Mouse (Mus musculus) lung, adult 18-20 months (tissue): ENCODE data around the gene Fuca1.

Source experiments
- DNase-seq, 2 experiments: peaks; one replicate each; pipeline ENCODE4 v3.0.0; 2022; ENCODE audit warnings: mixed read lengths in 2 of 2

Fuca1 gene

DNA sequence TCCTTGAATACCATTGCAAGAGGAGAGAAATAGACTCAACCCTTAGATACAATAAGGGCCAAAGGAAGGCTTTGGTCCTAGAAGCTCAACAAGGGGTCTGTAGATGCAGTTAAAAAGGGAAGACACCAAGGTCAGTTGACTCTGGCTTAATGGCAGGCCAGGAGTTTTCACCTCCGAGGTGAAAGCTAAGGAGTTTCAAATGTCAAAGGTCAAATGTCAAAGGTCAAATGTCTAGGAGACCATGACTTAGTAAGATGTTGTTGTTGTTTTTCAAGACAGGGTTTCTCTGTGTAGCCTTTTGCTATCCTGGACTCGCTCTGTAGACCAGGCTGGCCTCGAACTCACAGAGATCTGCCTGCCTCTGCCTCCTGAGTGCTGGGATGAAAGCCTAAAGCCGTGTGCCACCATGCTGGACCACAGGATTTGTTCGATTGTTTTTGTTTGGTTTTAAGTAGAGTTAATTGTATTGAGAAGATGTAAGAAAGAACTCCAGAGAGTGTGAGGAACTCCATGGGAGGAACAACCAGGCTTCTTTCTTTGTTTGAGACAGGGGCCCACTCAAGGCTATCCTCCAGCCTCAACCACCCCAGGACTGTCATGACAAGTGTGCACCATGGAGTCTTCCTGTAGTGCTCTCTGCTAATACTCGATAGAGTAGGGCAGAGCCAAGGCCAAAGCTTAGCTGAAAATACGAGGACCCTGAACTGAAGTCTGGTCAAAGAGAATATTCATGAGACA, 31.2 kb upstream of the Fuca1 start:
- DNase-seq: no peak

DNA sequence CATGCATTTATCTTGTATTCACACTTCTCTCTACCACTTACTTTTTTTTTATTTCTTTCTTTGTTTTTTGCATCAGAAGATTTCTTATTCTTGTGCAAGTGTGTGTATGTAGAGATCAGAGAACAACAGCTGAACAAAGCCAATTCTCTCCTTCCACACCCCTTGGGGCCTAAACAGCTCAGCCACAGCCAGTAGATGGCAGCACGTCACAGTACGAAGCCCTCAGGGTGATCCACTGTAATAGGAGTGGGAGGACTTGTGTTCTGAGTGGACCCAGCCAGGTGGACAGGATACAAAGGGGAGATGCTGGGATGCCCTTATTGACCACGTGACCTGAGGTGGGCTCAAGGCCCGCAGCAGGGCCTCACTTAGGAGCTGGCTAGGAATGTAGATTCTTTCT, 30.7 kb upstream of the Fuca1 start:
- DNase-seq: peak; percentile 79 to 86

DNA sequence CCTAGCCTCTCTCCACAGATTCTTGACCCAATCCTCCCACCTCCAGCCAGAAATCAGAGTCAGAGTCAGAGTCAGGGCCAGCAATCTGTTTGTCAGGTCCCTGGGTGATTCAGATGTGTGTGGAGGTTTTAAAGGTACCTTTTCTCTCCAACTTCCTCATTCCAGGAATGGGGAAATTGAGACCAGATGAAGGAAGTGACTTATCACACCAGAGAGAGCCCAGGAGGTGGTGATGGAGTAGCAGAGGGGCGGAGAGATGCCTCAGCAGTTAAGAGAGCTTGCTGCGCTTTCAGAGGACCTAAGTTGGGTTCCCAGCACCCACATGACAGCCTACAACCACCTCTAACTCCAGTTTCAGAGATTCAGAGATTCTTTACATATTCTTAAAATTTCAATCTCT, 29.0 kb upstream of the Fuca1 start:
- no peak for DNase-seq

DNA sequence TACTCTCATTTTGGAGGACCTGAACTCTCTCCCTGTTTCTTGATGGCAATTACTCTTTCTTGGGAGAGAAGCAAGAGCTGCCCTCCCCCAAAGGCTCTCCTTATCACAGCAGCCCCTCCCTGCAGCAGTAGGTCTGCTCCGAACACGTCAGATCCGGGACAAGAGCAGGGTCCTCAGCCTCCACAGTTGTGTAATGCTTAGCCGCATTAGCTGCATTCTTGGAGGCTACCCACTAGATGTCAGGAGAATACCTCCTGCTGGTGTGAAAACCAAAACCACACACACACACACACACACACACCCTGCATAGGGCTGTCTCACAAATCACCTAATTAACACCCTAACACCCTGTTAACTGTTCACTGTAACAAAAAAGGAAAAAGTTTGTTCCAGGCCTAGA, 27.7 kb upstream of the Fuca1 start:
- DNase-seq: no peak

DNA sequence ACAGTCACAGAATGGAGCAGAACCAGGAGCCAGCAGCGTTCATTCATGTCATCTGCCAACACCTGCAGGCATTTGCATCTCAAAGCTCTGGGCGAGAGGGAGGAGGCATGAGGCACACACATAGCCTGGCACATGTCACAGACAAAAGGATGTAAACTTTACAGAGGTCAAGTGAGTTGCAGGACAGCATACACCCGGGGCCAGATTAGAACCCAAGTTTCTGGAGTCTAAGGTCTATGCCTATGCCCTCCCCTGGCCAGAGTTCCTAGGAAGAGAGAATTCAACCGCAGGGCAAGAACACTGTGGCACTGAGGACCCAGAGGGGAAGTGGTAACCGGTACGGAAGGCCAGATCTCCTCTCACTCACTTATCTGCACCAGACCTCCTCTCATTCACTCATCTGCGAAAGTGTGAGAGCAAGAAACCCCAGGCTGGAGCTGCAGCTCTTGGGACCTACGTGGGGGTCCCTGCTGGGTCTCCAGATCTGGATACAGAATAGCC, 25.4 kb upstream of the Fuca1 start, which contains the start of gene Cnr2:
Gene Cnr2 (plus strand): TSS at position 324 of the 501 bp plus-strand sequence.
- DNase-seq: no peak

DNA sequence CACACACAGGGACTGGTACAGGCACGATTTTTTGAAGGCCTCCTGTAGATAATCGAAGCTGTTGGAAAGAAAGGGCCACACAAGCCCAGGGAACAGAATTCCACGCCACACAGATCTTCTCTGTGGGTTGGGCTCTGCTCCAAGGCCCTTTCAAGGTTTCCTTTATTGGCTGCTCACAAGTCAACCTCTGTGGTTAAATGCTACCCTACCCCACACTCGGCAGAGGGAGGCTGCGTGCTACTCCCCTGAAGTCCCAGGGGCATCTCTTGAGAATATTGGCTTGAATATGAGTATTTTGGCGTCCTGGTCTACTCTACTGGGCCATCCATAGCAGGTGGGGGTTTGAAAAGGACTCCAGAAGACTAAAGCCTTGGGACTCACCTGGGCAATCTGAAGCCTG, 24.4 kb upstream of the Fuca1 start:
- DNase-seq: no peak

DNA sequence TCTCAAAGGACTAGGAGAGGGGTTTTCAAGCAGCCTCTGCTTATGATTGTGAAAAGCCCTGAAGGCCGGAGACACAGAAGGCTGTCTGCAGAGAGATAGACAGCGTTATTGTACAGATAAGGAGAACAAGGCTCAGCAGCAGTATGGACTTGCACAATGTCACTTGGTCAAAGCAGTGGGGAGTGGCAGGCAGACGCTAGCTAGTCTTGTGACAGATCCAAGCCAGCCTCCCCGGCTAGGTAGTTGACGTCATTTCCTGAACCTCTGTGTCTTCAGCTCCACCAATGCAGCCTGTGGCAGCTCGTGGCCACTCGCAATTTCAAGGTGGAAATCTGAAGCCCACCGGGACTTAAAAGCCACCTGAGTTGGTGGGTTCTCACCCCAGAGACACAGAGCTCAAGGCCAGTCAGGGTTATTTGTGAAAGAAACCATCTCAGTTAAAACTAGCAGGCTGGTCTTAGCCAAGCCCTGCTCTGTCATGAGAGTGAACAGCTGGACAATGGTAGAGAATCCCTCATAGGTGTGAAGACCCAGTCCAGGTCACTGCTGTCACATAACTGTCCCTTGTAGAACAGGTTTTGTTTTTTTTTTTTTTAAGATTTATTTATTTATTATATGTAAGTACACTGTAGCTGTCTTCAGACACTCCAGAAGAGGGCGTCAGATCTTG, 22.0 kb upstream of the Fuca1 start:
- peak; percentile 71 to 72 for DNase-seq

DNA sequence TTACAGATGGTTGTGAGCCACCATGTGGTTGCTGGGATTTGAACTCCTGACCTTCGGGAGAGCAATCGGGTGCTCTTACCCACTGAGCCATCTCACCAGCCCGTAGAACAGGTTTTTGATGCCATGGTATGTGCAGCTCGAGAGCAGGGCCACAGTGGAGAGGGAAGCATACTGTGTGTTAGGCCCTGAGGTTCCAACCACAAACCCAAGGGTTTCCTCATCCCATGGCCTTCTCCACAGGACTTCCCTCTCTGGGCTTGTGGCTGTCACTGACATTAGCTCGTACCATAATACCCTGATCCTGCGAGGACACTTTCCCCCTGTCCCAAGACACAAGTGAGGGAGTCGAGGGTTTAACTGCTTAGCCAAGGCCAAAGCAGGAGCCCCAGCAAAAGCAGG, 21.5 kb upstream of the Fuca1 start:
- DNase-seq: no peak

DNA sequence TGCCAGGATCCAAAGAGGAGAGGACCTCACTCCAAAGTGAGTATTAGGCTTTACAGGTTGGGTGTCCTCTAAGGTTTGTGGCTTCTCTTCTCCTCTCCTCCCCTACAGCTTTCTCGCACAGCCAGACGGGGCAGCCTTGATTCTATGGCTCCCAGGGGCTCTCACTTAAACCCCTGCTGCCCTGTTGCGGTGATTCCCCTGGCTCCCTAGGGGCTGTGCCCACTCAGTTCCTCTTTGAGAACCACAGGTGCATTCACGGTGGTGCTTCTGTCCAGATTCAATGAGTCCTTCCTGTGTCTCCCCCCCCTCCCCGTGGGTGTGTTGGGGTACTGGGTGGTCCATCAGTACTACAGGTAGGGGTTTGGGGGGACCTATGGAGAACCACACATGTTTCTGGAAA, 20.5 kb upstream of the Fuca1 start:
- no peak for DNase-seq

DNA sequence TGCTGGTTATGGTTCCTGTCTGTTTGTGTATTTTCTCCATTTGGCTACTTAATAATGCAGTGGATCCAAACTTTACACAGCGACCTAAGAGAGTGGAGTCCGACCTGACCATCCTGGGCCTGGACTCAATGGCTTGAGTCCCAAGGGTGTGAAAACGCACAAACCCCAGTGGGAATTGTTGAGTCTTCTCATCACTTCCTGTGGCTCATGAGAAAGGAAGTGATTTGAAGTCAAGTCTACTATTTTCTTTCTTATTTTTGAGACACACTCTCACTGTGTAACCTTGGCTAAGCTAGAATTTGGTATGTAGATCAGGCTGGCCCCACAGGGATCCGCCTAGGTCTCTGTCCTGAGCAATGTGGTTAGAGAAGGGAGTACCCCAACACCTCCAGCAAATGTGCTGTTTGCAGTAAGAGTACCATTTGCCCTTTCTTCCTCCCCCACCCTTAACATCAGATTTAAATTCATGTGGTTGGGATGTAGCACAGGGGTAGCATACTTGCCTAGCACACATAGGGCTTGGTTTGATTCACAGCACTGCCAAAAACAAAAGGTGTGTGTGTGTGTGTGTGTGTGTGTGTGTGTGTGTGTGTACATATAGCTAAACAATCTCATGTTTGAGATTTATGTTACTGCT, 17.8 kb upstream of the Fuca1 start:
- DNase-seq: no peak

DNA sequence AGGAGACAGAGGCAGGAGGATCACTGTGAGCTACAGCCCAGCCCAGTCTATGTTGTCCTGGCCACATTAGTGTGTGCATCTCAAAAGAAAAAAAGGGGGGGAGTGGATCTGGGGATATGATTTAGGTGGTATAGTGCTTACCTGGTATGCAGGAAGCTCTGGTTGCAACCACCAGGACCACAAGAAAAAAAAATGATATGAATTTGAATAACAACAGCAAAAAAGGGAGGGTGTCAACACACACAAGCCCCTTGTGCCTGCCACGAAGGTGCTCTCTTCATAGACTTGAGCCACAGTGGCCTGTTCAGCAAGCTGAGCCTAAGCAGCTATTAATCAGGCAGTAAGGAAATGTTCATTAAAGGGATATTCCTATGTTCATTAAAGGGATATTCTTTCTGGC, 15.7 kb upstream of the Fuca1 start:
- no peak for DNase-seq

DNA sequence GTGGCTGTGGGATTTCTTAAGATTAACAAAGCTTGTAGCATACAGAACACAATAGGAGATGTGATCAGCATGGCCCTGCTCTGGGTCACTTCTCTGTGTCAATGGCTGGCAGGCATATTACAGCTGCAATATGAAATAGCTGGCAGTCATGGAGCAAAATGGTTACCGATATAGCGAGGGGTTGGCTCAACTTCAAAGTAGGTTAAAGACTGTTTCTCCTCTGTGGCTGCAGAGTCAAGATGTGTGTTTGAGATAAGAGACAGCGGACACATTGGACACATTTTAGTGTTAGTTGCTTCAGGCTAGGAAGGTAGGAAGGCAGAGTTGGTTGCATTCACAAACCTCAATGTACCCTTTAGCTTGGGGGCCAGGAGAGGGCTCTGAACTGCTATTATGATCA, 13.9 kb upstream of the Fuca1 start:
- no peak for DNase-seq

DNA sequence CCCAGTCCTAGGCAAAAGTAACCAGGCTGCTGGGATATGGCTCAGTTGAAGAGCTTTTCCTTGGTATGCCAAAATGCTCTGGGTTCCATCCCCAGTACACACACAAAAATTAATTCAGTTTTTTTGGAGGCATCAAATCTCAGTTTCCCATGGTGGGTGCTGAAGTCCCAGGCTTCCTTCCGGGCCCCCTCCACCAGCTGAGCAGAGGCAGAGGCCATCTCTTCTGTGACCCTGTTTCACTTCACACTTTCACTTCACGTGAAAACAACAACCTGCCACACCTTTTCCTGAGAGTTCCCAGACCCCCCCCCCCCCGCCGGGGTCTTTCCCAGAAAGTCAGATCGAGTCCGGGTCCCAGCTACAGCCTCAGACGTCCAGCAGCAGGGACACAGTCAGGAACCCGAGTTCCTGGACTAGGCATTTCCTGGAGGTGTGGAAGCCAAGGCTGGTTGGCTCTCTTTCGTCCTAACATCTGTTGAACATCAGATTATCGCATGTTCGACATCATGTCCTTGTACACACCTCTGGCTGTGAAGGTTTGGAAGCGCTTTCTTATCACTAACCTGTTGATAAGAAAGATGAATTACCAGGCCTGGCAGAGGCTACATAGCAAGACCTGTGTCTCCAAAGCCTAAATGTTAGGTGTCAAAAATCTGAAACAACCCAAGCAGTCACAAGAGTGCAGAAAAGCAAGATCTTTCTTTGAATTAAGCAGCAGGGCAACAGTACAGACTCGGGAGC, 11.0 kb upstream of the Fuca1 start:
- no peak for DNase-seq

DNA sequence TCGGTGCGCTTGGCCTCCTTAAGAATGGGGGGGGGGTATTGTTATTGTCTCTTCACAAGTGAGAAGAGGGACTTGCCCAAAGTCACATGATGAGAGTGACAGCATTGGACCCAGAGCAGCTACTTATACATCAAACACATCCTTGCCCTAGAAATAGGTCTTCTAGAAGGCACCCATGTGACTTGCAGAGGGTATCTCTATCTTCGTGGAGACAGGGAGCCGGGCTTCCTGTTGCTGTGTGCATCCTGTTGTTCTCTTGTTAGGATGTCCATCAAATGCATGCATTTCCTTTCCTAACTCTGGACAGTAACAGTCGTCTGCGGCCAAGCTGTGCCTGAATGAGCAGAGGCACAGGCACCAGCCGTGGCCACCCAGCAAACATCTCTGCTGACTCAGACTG, 9.0 kb upstream of the Fuca1 start:
- peak in 1 of 2 experiments; percentile 21 for DNase-seq

DNA sequence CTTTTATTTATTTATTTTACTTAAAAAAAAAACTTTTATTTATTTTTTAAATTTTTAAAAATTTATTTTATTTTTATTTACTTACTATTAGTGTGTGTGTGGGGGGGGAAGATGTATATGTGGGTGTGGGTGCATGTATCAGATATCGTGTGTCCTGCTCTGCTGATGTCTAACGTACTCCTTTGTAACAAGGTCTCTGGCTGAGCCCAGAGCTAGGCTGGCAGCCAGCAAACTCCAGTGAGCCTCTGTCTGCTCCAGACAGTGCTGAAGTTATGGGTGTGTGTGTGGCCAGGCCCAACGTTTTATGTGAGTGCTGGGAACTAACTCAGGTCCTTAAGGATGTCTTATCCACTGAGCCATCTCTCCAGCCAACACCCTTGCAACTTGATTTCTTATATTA, 8.4 kb upstream of the Fuca1 start:
- DNase-seq: no peak

DNA sequence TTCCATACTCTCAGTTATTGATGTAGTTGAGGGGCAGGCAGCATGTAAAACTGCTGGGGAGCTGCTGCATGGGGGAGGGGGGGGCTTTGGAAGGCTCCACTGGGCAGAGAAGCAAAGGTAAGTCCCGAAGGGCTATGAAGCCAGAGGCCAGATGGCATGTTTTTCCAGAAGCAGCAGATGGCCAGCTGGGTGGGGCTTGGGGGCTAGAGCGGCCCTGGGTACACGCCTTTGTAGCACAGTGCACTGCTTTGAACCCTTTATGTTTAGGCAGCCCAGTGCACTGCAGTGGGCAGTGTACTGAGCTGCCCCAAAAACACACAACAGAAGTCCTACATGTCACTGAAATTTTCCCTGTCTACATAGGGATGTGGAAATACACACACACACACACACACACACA, 7.7 kb upstream of the Fuca1 start:
- DNase-seq: no peak

DNA sequence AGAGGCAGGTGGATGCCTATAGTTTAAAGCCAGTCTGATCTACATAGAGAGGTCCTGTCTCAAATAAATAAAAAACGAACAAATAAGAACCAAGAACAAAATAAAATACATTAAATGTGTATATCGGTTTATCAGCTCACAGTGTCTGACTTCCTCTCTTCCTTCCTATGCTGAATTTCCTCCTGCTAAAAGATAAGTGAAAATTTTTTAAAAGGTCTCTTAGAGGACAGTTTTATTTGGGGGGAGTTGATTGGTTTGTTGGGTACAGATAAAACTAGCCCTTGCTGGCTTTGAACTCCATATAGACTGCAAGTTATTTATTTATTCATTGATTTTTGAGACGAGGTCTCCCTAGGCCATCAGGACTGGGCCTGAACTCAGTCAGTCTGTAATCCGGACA, 7.1 kb upstream of the Fuca1 start:
- DNase-seq: no peak

DNA sequence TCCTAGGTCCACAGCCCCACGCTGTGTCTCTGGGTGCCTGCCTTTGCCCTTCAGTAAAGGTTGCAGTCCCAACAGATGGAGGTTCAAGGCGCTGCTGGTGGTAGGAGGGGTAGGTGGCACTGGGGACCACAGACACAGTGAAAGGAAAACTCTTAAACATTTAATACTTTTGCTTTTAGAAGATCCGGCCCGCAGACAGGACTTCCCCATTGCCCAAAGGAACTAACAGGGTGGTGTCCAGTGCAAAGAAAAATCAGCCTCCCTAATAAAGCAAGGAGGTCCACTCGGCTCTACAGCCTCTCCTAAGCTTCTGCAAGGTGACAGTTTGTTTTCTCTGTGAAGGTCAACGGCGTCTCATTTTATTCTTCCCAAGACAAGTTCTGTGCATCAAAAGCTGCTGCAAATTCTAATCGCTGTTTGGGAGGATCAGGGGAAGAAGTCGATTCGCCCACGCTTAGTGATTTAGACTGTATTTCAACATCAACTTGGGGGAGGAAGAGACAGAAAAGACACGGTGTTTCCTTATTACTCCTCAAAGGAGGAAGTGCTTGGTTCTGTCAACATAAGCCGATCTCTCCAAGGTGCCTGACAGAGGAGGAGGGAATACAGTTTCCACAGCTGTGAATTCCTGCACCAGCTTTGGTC, 1.8 kb upstream of the Fuca1 start:
- DNase-seq: peak; percentile 29 to 48

DNA sequence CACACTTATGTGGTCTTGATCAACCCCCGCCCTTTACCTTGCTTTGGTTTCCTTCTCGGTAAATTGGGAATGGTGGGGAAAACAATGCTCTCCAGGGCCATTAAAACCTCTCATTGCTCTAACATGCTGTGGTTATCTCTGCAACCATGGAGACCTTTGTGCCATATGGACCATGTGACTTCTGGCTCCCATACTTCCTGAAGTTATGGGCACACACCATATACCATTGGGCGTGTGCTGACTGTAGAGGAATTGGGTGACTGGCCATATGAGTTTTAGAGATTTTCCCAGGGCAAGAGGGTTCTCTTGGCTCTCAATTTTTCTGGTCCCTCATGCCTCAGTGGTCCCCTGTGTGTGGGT, 1.3 kb upstream of the Fuca1 start:
- DNase-seq: no peak

DNA sequence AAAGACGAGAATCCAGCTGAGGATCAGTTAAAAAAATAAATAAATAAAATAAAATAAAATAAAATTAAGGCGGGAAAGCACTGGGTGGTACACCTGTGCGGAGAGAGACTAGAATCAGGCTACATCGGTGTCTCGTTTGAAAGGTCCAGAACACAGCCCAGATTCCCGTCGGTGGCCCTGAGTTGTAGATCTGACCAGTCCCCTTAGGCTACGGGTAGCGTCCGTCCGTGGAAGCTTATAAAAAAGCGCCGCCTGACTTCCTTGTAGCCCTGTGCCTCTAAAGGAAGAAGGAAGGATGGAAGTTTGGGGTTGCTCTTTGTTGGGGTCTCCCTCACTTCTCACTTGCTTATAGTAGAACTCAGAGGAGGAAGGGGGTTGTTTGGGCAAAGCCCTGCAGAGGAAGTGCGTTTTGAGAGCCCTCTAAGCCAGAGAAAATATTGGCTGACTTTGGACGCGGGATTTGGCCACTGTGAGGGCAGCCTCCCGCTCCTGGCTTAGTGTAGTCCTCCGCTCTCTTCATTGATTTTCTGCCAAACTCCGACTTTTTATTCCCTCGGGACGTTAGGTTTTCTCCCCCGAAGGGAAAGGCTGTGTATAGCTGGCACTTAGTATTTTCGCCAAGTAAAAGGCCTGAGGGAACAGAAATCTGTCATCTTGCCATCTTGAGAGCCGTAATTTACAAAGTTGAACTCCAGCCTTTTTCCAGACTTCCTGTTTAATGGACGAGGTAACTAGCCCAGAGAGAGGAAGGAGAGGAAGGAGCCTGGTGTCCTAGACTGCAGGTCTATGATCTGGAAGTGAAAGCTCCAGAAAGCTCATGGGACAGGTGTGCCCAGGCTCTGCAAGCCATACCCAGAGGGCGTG, 954 bp downstream of the Fuca1 start:
- DNase-seq: peak; percentile 31 to 40

DNA sequence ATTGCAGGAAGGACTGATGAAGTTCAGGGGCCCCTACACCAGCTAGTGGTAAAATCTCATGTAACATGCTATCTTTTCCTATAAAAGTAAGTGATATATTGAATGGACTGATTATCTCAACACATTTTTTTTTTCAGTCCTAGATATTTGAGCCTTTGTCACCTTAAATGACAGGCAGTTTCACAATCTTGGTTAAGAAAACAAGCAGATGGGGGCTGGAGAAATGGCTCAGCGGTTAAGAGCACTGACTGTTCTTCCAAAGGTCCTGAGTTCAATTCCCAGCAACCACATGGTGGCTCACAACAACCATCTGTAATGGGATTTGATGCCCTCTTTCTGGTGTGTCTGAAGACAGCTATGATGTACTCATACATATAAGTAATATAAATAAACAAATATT, 1.7 kb downstream of the Fuca1 start:
- DNase-seq: no peak

DNA sequence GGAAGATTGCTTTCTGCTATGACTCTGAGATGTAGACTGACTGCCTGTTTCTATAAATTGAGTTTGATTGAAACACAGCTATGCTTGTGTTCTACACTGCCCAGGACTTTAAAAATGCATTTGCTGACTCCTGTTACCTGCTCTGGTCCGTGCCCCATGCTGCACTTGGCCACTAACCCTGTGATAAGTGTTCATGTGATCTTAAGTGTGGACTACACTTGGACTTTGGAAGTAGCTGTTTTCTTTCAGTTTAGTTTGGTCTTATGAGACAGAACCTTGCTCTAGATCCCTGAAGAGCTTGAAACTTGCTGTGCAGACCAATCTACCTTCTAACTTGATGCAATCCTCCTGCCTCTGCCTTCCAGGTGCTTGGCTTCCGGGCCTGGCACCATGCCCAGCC, 3.9 kb downstream of the Fuca1 start:
- no peak for DNase-seq
